Mouse (Mus musculus) midbrain, embryonic 11.5 days (tissue): ENCODE results near the gene Ankrd33. TPM values are rescaled to one million over a fixed set of nuclear protein-coding genes. Genes with fewer than 3 reads are reported as not detected.

ENCODE experiments used
- ATAC-seq: fragments of 200-750 bp; cut with Nextera tagmentation; 2 replicates; pipeline ENCODE4 v1.8.0; 2017; ENCODE audit warnings: moderate TSS enrichment, moderate library complexity; ENCODE audit not compliant: low FRiP score
- DNase-seq: peaks from one replicate; pipeline ENCODE4 v3.0.0; 2015; ENCODE audit warnings: low spot score; ENCODE audit errors: missing footprints
- H3K27ac ChIP-seq: fragments of 300-500 bp; sonication (generic); 2 replicates; pipeline ENCODE4 v1.5.1; 2014; ENCODE audit warnings: low read depth, low read length
- H3K27me3 ChIP-seq: fragments of 300-500 bp; sonication (generic); 2 replicates; pipeline ENCODE4 v1.6.1; 2014; ENCODE audit warnings: mild to moderate bottlenecking, low read length, moderate library complexity, mixed read lengths; ENCODE audit not compliant: control insufficient read depth, insufficient read depth
- H3K36me3 ChIP-seq: fragments of 300-500 bp; sonication (generic); 2 replicates; pipeline ENCODE4 v1.6.1; 2014; ENCODE audit warnings: mild to moderate bottlenecking, low read length, moderate library complexity, mixed read lengths; ENCODE audit not compliant: control insufficient read depth, insufficient read depth
- H3K4me1 ChIP-seq: fragments of 300-500 bp; sonication (generic); 2 replicates; pipeline ENCODE4 v1.6.1; 2014; ENCODE audit warnings: low read length; ENCODE audit not compliant: control insufficient read depth, insufficient read depth
- H3K4me2 ChIP-seq: fragments of 300-500 bp; sonication (generic); 2 replicates; pipeline ENCODE4 v1.6.1; 2014; ENCODE audit warnings: mild to moderate bottlenecking, moderate library complexity
- H3K4me3 ChIP-seq: fragments of 300-500 bp; sonication (generic); 2 replicates; pipeline ENCODE4 v1.5.1; 2014; ENCODE audit warnings: low read depth, low read length
- H3K9ac ChIP-seq: fragments of 300-500 bp; sonication (generic); 2 replicates; pipeline ENCODE4 v1.6.1; 2014; ENCODE audit warnings: low read length
- H3K9me3 ChIP-seq: fragments of 300-500 bp; sonication (generic); 2 replicates; pipeline ENCODE4 v1.6.1; 2016; ENCODE audit warnings: low read length; ENCODE audit not compliant: control insufficient read depth
- WGBS: fragments of 180-500 bp; shearing (Covaris S2); extraction: QIAGEN DNeasy Blood & Tissue Kit; methylation state at CpG from one replicate; pipeline ENCODE4 v1.1.7; 2014; 5-methylcytosine and 5-hydroxymethylcytosine counted together
- polyA plus RNA-seq: library from polyadenylated mRNA; unstranded; fragments of >200 nt; fragmentation: Nextera tagmentation; extraction: Ambion mirVana; gene quantifications from 2 replicates; pipeline ENCODE4 v1.2.1, GENCODE M21; 2014

Ankrd33 gene
- polyA plus RNA-seq, 1 experiment from 2014 or later = not detected

DNA sequence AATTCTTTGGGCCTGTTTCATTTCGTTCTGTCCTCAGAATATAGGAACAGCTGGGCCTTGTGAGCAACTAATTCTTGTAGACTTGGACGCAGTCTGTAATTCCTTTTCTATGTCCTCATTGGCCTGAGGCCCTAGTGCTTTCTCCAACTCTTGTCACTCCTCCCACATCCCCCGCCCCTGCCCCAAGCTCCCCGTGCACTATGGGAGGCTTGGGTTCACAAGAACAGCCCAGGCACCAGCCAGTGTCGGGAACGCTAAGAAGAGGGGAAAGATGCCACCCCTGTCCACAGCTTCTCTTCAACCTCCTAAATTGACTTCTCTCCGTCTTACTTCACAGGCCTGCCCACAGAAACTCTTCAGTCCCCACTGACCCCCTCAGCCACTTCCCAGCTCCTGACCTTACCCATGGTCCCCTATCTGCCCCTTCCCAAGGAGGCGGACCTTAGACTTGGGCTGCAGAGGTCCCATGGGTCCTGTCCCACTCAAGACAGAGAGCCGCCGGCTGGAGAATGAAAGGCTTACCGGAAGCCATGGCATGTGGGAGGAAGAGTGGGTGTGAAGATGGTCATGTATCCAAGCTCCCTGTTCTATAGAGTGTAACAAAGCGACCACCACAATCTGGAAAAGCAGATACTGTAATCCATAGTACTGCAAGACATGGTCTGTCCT, 11.5 kb downstream of the Ankrd33 start:
- ATAC-seq (no peak), DNase-seq (no peak)
- no peaks in the 10 kb centered on the region for H3K4me1 ChIP-seq
- no peak overlapping the region for H3K9ac ChIP-seq
- no peak overlapping the region for H3K4me3 ChIP-seq
- H3K36me3 ChIP-seq = no peaks in the 10 kb centered on the region
- H3K27ac ChIP-seq = no peak overlapping the region
- H3K4me2 ChIP-seq = no peak overlapping the region
- H3K27me3 ChIP-seq = peaks cover 34% of the 10 kb centered on the region
- 71% methylated on average over 12 of the region's 12 CpGs for WGBS
- no peaks in the 10 kb centered on the region for H3K9me3 ChIP-seq

DNA sequence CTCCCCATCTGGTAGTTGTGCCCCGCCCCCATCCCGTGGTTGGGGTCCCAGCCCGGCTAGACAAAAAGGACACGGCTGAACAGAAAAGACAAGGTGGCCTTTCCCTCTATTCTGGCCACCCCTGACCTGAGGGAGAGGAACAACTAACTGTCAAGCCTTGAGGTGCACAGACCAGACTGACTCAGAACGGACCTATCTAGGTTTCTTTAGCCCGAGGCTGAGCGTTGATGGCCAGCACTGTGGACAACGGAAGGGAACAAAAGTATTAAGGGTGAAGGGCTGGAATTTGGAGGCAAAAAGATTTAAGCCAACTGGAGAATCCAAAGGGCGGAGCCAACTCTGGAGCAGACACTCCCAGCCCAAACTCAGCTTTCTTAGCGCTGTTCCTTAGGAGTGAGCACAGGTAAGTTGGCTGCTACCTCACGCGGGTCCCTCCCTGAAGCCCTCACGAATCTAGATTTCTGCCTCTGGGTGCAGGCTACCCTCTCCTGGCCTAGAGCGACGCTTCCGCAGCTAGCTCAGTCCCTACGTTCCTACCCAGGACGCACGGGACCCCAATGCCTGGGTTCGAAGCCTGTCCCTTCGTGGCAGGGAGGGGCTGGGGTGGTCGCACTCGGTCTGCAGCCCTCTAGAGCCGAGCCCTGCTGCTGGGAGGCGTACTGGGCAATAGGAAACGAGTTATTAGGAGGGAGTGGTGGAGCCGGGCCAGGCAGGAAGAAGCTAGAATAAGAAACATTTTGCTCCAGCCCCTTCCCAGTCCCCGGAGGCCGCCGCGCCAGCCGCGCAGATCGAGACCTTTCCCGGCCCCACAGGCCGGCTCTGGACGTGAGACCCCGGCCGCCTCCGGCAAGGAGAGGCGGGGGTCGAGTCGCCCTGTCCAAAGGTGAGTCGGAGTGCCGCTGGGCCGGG, 12.9 kb downstream of the Ankrd33 start, which contains the start of gene Acvrl1:
Acvrl1 (plus strand) TSS at position 342 of the 909 bp plus-strand sequence.
- H3K9ac ChIP-seq = 0 out of 2 replicates have a peak within 1 kb of the TSS, but pooled peaks have one; percentile 32
- WGBS = 4% methylated on average over 46 of the region's 46 CpGs
- H3K4me1 ChIP-seq = no peaks in the 10 kb centered on the region
- ATAC-seq (no peak), DNase-seq (peak; percentile 92)
- peak within 1 kb of the TSS; percentile 14 for H3K4me3 ChIP-seq
- H3K9me3 ChIP-seq = no peaks in the 10 kb centered on the region
- H3K4me2 ChIP-seq = peak within 1 kb of the TSS; percentile 34
- H3K27ac ChIP-seq = no peak within 1 kb of the TSS
- H3K36me3 ChIP-seq = no peaks in the 10 kb centered on the region
- H3K27me3 ChIP-seq = peaks cover 34% of the 10 kb centered on the region

DNA sequence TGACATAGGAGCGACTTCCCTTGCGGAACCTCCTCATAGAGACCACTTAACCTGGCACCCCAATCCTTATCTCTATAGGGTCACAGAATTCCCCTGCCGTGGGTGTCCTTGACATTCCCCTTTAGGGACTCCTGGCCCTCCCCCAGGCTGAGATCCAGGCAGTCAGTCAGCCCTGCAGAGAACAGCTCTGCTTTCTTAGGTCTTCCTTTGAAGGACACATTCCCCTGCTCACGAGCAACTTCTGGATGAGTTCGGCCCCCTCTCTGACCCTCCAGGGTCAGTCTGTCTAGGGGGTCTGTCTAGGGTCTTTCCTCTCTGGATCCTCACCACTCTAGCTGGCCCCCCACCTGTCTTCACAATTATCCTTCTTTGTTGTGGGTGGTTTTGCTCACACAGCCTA, 13.9 kb downstream of the Ankrd33 start:
- Histone ChIP-seq H3K4me3 (no peak overlapping the region), H3K9me3 (no peaks in the 10 kb centered on the region), H3K4me1 (0 out of 2 replicates have a peak, but pooled peaks cover 4% of the 10 kb centered on the region), H3K4me2 (no peak overlapping the region), H3K9ac (no peak overlapping the region), H3K27ac (no peak overlapping the region), H3K36me3 (no peaks in the 10 kb centered on the region), H3K27me3 (peaks cover 34% of the 10 kb centered on the region)
- no peak for DNase-seq
- no peak for ATAC-seq
- 25% methylated on average over 5 of the region's 5 CpGs for WGBS

DNA sequence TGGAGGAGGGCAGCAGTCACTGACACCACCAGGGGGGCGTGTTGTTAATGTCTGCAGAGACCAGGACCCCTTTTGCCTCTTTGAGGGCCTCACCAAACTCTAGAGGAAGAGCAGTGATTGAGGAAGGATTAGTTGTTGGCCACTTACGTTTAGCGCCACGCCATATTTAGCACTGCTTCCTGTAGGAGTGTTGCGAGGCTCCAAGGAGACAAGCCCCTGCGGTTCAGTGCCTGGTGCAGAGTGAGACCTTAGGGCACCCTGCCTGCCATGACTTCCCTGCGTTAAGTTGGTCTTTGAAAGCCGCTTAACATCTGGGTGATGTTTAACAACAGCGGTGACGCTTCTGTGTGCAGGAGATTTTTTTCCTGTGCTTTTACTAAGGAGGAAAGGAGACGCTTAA, 15.9 kb downstream of the Ankrd33 start:
- ATAC-seq (no peak), DNase-seq (no peak)
- no peaks in the 10 kb centered on the region for H3K36me3 ChIP-seq
- H3K4me3 ChIP-seq = no peak overlapping the region
- 0 out of 2 replicates have a peak, but pooled peaks cover 4% of the 10 kb centered on the region for H3K4me1 ChIP-seq
- no peak overlapping the region for H3K4me2 ChIP-seq
- H3K27ac ChIP-seq = no peak overlapping the region
- WGBS = 42% methylated on average over 11 of the region's 11 CpGs
- H3K27me3 ChIP-seq = peaks cover 34% of the 10 kb centered on the region
- no peak overlapping the region for H3K9ac ChIP-seq
- no peaks in the 10 kb centered on the region for H3K9me3 ChIP-seq

DNA sequence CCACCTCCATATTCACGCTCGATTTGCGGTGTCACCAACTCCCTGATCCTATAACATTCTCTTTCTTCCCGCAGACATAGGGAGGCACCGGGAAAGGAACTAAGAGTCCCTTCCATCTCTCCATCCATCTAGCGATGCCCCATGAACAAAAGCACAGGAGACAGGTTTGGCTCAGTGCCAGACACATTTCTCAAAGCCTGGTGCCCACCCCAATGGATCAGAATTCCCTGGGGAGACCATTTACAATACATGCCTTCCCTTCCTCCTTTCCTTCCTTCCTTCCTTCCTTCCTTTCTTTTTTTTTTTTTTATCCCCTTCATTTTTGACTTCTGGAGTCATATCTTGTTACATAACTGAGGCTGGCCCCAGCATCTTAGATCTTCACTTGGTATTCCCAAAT, 16.5 kb downstream of the Ankrd33 start:
- Histone ChIP-seq H3K27me3 (peaks cover 34% of the 10 kb centered on the region), H3K9me3 (no peaks in the 10 kb centered on the region), H3K9ac (no peak overlapping the region), H3K4me3 (no peak overlapping the region), H3K27ac (no peak overlapping the region), H3K4me1 (0 out of 2 replicates have a peak, but pooled peaks cover 4% of the 10 kb centered on the region), H3K36me3 (no peaks in the 10 kb centered on the region), H3K4me2 (no peak overlapping the region)
- DNase-seq (no peak), ATAC-seq (no peak)
- WGBS = 67% methylated on average over 6 of the region's 6 CpGs

DNA sequence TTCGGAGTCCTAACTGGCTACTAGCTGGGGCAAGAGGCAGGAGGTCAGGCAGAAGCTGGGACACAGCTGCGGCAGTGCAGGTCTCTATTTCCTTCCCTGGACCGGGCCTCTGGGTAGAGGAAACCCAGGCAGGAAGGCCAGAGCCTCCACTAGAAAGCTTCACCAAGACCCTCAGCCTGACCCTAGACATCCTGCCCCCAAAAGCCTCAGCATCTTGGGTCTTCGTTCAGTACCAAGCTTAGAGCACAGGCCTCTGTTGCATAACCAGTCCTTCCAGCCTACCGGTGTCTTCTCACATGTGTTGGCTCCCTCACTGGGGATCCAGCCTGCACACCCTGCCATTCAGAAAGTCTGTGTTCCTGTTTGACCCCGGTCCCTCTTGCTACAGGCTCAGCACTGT, 17.2 kb downstream of the Ankrd33 start:
- Histone ChIP-seq H3K9ac (no peak overlapping the region), H3K27me3 (peaks cover 27% of the 10 kb centered on the region), H3K4me3 (no peak overlapping the region), H3K4me1 (0 out of 2 replicates have a peak, but pooled peaks cover 4% of the 10 kb centered on the region), H3K36me3 (no peaks in the 10 kb centered on the region), H3K4me2 (no peak overlapping the region), H3K27ac (no peak overlapping the region), H3K9me3 (no peaks in the 10 kb centered on the region)
- WGBS = 80% methylated on average over 6 of the region's 6 CpGs
- ATAC-seq (no peak), DNase-seq (no peak)

DNA sequence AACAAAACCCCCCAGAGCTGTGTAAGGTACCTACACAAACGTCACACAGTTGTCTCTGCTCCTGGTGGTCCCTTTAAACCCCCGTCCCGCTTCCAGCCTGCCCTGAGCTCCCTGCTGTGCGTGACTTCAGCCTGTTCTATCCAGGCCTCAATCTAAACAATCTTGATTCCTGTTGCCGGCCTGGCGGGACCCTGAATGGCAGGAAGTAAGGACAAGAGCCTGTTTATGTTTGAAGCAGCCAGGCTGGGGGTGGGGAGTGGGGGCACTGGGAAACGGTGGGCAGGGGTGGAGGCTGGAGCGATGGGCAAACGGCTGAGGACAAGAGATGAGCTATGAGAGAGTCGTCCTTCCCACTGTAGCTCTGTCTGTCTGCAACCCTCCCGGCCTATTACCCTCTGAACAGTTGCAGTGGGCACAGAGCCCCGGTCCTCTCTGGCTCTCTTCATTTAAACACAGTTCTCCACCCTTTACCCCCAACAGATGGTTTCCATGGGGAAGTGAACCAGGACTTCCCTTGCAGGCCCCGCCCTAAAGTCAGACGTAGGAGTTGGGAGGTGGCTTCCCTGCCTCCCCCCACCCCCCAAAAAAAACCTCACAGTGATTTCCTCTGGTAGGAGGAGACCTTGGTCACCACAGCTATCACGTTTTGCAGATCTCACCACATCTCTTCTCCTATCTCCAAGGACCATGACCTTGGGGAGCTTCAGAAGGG, 18.6 kb downstream of the Ankrd33 start:
- H3K4me2 ChIP-seq = no peak overlapping the region
- no peak overlapping the region for H3K27ac ChIP-seq
- H3K36me3 ChIP-seq = no peaks in the 10 kb centered on the region
- 33% methylated on average over 15 of the region's 15 CpGs for WGBS
- no peak overlapping the region for H3K4me3 ChIP-seq
- H3K9ac ChIP-seq = no peak overlapping the region
- ATAC-seq (no peak), DNase-seq (no peak)
- 0 out of 2 replicates have a peak, but pooled peaks cover 4% of the 10 kb centered on the region for H3K4me1 ChIP-seq
- peaks cover 14% of the 10 kb centered on the region for H3K27me3 ChIP-seq
- no peaks in the 10 kb centered on the region for H3K9me3 ChIP-seq

DNA sequence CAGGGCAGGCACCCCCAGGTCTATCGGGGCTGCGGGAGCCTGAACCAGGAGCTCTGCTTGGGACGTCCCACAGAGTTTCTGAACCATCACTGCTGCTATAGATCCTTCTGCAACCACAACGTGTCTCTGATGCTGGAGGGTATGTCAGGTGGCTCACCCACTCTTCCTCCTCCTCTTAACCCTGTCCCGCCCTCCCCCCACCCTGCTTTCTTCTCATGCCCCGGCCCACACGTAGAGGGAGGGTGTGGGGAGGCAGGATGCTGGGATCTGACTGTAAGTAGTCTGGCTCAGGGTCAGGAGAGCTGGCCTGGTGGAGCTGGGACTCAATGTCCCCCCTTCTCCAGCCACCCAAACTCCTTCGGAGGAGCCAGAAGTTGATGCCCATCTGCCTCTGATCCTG, 19.9 kb downstream of the Ankrd33 start:
- 77% methylated on average over 8 of the region's 8 CpGs for WGBS
- ATAC-seq (no peak), DNase-seq (no peak)
- H3K9ac ChIP-seq = no peak overlapping the region
- H3K4me1 ChIP-seq = peaks cover 14% of the 10 kb centered on the region
- H3K9me3 ChIP-seq = no peaks in the 10 kb centered on the region
- H3K4me2 ChIP-seq = 0 out of 2 replicates have a peak overlapping the region, but pooled peaks have one; percentile 4
- H3K4me3 ChIP-seq = no peak overlapping the region
- no peaks in the 10 kb centered on the region for H3K36me3 ChIP-seq
- peaks cover 4% of the 10 kb centered on the region; the same call in 1 of the 2 replicates for H3K27me3 ChIP-seq
- H3K27ac ChIP-seq = no peak overlapping the region
